Mouse (Mus musculus): Measurements from ENCODE around the gene Noc2l. TPM values are rescaled to one million over a fixed set of nuclear protein-coding genes. Genes with fewer than 3 reads are reported as not detected.
A peak's percentile ranks its signal among the peaks of the same experiment; 100 is the strongest.

The Noc2l gene
- polyA plus RNA-seq, 1 experiment from 2014 or later, result 75.3 TPM

DNA sequence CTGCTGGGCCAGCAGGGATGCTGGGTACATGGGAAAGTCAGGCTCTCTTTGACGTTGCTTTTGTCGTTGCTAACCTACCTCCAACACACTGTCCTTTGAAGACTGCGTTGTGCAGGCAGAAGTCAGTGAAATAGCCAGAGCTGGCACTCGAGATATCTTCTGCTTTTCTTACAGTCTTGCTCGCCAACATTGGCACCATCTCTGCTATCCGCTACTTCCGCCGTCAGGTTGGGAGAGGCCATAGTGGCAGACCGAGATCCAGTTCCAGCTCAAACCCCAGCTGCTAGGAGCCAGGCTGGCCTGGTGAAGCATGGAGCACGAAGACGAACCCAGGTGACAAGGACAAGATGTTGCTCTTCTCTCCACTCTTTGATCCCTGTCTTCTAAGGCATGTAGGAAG, 15.9 kb upstream of the Noc2l start:
- no peak for ATAC-seq (ENCODE audit: insufficient read depth, low FRiP score, low read depth)
- H3K9ac ChIP-seq, result no peak overlapping the region
- WGBS, result 87% methylated on average over 11 of the region's 11 CpGs
- no peaks in the 10 kb centered on the region for H3K9me3 ChIP-seq
- no peak overlapping the region for H3K4me3 ChIP-seq (replicated peaks)
- no peaks in the 10 kb centered on the region for H3K36me3 ChIP-seq
- H3K27me3 ChIP-seq (replicated peaks), result no peaks in the 10 kb centered on the region
- no peaks in the 10 kb centered on the region for H3K4me1 ChIP-seq
- no peak overlapping the region for H3K27ac ChIP-seq
- H3K4me2 ChIP-seq, result no peak overlapping the region

DNA sequence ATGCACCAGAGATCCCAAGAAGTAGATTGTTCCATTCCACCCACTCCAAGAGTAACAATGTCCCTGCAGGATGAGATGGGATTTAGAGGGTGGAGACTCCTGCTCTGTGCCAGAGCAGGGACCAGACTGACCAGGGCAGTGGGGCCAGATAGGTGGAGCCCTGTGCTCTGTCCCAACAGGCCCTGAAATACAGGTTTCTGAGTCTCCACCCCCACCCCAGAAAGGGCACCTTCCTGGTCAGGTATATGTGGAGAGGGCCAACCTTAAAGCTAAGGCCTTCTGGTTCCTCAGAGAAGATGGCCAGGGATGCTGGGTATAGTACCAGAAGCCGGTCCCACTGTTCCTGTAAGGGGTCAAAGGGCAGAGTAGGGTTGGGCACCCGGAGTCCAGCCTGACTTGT, 11.5 kb upstream of the Noc2l start:
- Histone ChIP-seq H3K27me3 (replicated peaks) (no peaks in the 10 kb centered on the region), H3K9me3 (no peaks in the 10 kb centered on the region), H3K27ac (no peak overlapping the region), H3K4me3 (replicated peaks) (no peak overlapping the region), H3K4me2 (no peak overlapping the region), H3K9ac (no peak overlapping the region), H3K4me1 (peaks cover 13% of the 10 kb centered on the region), H3K36me3 (peaks cover 4% of the 10 kb centered on the region; the same call in 1 of the 2 replicates)
- no peak for ATAC-seq (ENCODE audit: insufficient read depth, low FRiP score, low read depth)
- WGBS, result 79% methylated on average over 2 of the region's 2 CpGs

DNA sequence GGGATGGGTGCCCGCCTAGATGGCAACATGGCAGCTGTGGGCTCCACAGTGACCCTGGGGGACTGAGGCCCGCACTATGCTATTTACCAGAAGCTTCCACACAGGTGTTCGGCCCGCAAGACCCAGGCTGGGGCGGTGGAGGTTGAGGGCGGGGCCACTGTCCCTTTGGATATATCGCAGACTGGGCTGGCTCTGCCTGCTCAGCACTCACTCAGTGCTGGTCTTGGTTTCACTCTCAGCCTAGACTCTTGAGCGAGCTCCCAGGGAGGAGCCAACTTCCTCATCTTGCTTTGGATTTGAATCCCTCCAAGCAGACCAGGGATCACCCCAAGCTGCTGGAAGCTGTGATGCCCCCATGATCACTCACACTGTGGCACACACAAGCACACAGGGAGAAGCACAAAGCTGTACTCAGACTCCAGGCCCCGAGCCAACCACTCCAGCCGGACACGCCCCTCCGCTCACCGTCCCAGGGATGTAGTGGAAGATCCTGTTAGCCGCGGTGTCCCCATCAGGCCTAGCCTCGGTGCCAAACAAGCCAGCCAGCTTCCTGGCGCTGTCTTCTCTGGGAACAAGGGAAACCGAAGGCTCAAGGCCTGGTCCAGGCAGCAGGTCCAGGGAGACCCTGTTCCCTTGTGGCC, 7.9 kb upstream of the Noc2l start:
- 37% methylated on average over 18 of the region's 18 CpGs for WGBS
- Histone ChIP-seq H3K4me3 (replicated peaks) (peak overlapping the region; percentile 10; the same call in 1 of the 2 replicates), H3K27me3 (replicated peaks) (no peaks in the 10 kb centered on the region), H3K4me1 (peaks cover 13% of the 10 kb centered on the region), H3K27ac (peak overlapping the region; percentile 45), H3K9ac (no peak overlapping the region), H3K36me3 (peaks cover 14% of the 10 kb centered on the region; the same call in 1 of the 2 replicates), H3K4me2 (peak overlapping the region; percentile 40), H3K9me3 (no peaks in the 10 kb centered on the region)
- ATAC-seq (ENCODE audit: insufficient read depth, low FRiP score, low read depth), result peak; percentile 19; the same call in 1 of the 2 replicates

DNA sequence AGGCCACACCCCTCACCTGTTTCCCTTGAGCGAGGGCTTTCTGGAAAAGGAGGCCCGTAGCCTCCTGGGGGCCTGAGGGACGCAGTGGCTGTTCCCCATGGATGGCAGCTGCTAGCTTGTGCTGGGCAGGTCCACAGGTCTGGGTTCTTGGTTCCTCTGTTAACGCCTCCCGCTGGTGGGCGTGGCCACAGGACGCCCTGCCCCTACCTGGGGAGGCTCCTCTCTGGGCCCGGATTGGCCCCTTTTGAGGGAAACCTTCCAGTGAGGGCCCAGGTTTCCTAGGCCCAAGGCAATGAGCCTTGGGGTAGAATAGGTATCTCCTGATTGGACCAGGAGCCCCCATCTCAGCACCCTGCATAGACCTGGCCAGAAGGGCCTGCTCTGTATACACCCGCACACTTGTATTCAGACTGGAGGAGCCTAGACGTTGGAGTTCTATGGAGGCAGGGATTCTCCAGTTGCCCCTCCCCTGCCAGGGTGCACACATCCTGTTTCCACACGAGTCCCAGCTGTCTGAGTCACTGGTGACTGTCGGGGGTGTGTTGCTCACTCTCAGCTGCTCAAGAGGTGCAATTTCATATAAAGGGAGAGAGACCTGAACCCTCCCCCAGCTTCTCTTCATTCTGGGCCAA, 7.3 kb upstream of the Noc2l start:
- ATAC-seq (ENCODE audit: insufficient read depth, low FRiP score, low read depth), result peak; percentile 61; the same call in 1 of the 2 replicates
- Histone ChIP-seq H3K36me3 (peaks cover 14% of the 10 kb centered on the region; the same call in 1 of the 2 replicates), H3K4me2 (peak overlapping the region; percentile 40), H3K4me3 (replicated peaks) (peak overlapping the region; percentile 10; the same call in 1 of the 2 replicates), H3K4me1 (peaks cover 14% of the 10 kb centered on the region), H3K9me3 (no peaks in the 10 kb centered on the region), H3K27me3 (replicated peaks) (no peaks in the 10 kb centered on the region), H3K9ac (no peak overlapping the region), H3K27ac (peak overlapping the region; percentile 45)
- 20% methylated on average over 12 of the region's 12 CpGs for WGBS

DNA sequence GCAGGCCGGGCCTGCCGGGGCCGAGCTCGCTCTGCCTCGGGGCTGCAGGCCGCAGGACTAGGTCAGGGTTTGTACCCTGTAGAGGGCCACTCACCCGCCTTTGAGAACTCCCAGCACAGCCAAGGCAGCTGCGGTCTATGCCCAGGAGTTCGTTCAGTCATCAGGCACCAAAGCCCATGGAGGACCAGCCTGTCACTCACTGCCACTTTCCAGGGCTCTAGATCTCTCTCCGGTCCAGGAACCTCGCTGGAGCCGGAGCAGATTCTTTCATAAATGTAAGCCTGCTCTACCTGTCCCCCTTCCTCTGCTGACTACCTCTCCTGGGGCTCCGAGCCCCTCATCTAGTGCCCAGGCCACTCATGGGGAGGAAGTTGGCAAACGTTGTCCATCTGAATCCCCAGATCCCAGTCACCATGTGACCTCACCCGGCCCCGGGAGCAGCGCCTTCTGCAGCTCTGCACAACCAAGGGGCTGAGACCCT, 1.7 kb upstream of the Noc2l start:
- Histone ChIP-seq H3K4me2 (peak overlapping the region; percentile 95), H3K27me3 (replicated peaks) (no peaks in the 10 kb centered on the region), H3K9me3 (no peaks in the 10 kb centered on the region), H3K36me3 (peaks cover 26% of the 10 kb centered on the region), H3K4me1 (peaks cover 16% of the 10 kb centered on the region), H3K4me3 (replicated peaks) (peak overlapping the region; percentile 79), H3K9ac (peak overlapping the region; percentile 48), H3K27ac (peak overlapping the region; percentile 40; the same call in 1 of the 2 replicates)
- ATAC-seq (ENCODE audit: insufficient read depth, low FRiP score, low read depth), result no peak
- 7% methylated on average over 17 of the region's 17 CpGs for WGBS

DNA sequence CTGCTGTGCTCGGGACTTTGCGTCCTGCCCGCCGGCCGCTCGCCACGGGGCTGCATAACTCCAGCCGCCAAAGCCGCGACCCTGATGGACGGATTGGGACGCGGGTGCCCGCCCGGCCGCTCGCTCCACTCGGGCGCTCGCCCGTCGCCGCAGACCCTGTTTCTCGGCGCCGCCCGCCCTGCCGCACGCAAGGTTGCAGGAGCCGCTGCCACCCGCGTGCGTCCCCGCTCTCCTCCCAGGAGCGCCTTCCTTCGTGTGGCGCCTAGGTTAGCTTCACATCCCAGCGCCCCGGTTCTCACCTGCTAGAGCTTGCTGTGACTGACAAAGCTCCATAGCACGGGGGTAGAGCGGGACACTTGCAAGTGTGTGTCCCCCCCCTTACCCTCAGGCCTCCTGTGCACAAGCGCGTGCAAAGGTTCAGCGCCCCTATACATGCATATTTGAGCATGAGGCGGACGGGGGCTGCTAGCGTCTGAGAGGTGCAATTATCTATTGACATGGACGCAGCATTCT, 1.1 kb upstream of the Noc2l start, which contains the start of gene Plekhn1:
TSS of gene Plekhn1 (minus strand) at position 157 of the 513 bp plus-strand sequence.
- Histone ChIP-seq H3K27ac (peak within 1 kb of the TSS; percentile 93), H3K4me3 (replicated peaks) (peak within 1 kb of the TSS; percentile 79), H3K27me3 (replicated peaks) (no peaks in the 10 kb centered on the region), H3K9ac (peak within 1 kb of the TSS; percentile 48), H3K4me1 (peaks cover 16% of the 10 kb centered on the region), H3K36me3 (peaks cover 27% of the 10 kb centered on the region), H3K4me2 (peak within 1 kb of the TSS; percentile 95), H3K9me3 (no peaks in the 10 kb centered on the region)
- WGBS, result under 1% methylated on average over 41 of the region's 48 CpGs
- peak; percentile 19; the same call in 1 of the 2 replicates for ATAC-seq (ENCODE audit: insufficient read depth, low FRiP score, low read depth)

DNA sequence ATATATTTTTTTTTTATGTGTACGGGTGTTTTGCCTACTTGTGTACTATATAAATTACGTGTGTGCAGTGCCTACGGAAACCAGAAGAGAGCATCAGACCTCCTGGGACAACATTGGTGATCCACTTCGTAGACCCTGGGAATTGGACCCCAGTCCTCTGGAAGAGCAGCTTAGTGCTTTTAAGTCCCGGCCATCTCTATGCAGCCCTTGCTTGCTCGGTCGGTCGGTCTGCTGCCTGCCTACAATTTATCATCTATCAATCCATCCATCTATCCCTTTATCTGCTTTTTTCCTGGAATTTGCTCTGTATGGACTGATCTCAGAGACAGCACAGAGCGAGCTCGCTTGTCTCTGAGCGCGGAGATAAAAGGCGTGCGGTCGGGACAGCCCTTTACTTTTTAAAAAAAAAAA, 445 bp upstream of the Noc2l start:
- ATAC-seq (ENCODE audit: insufficient read depth, low FRiP score, low read depth), result peak; percentile 15; the same call in 1 of the 2 replicates
- Histone ChIP-seq H3K4me1 (peaks cover 16% of the 10 kb centered on the region), H3K27ac (peak overlapping the region; percentile 93), H3K36me3 (peaks cover 33% of the 10 kb centered on the region), H3K9me3 (no peaks in the 10 kb centered on the region), H3K9ac (0 out of 2 replicates have a peak overlapping the region, but pooled peaks have one; percentile 32), H3K4me3 (replicated peaks) (peak overlapping the region; percentile 79), H3K27me3 (replicated peaks) (no peaks in the 10 kb centered on the region), H3K4me2 (peak overlapping the region; percentile 95)
- under 1% methylated on average over 15 of the region's 15 CpGs for WGBS

DNA sequence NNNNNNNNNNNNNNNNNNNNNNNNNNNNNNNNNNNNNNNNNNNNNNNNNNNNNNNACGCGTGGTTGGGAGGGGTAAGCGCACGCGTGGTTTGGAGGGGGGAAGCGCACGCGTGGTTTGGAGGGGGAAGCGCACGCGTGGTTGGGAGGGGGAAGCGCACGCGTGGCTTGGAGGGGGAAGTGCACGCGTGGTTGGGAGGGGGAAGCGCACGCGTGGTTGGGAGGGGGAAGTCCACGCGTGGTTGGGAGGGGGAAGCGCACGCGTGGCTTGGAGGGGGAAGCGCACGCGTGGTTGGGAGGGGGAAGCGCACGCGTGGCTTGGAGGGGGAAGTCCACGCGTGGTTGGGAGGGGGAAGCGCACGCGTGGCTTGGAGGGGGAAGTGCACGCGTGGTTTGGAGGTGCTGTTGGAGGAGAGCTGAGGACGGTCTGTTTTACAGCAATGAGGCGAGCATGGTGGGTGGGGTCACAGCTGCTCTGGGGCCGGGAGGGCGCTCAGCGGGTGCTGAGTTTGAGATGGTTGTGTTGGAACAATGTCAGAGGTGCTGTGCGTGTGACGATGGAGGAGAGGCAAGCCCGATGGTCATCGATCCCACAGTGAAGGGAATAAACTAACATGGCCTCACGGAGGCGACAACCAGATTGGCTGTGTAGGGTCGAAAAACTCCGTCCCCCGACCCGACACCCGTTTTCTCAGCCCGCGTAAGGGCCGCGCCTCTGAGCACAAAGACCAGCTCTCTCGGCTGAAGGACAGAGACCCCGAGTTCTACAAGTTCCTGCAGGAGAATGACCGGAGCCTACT, 1.0 kb downstream of the Noc2l start:
- Histone ChIP-seq H3K36me3 (peaks cover 40% of the 10 kb centered on the region), H3K27me3 (replicated peaks) (no peaks in the 10 kb centered on the region), H3K4me1 (peaks cover 16% of the 10 kb centered on the region), H3K4me3 (replicated peaks) (peak overlapping the region; percentile 79), H3K9me3 (no peaks in the 10 kb centered on the region), H3K9ac (no peak overlapping the region), H3K27ac (peak overlapping the region; percentile 35; the same call in 1 of the 2 replicates), H3K4me2 (peak overlapping the region; percentile 95)
- ATAC-seq (ENCODE audit: insufficient read depth, low FRiP score, low read depth), result no peak
- 22% methylated on average over 58 of the region's 60 CpGs for WGBS

DNA sequence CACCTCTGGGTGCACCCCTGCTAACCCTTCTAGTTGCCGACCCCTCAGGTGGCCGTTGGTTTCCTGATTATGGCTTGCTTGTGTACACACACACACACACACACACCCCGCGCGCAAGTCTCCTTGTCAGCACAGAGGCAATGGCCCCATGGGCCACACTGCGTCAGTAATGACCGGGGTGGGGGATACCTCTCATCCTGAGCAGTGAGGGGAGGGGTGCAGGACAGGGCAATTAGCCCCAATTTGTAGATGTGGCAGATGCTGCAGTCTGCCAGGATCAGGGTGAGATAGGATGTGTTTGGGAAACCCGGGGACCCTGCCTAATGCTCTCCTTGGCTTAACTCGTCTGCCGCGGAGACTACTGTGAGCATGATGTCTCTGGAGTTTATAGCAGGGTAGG, 13.8 kb downstream of the Noc2l start:
- Histone ChIP-seq H3K4me3 (replicated peaks) (no peak overlapping the region), H3K4me2 (no peak overlapping the region), H3K27ac (no peak overlapping the region), H3K9ac (no peak overlapping the region), H3K27me3 (replicated peaks) (peaks cover 4% of the 10 kb centered on the region), H3K4me1 (peaks cover 4% of the 10 kb centered on the region; the same call in 1 of the 2 replicates), H3K36me3 (peaks cover 40% of the 10 kb centered on the region), H3K9me3 (no peaks in the 10 kb centered on the region)
- 59% methylated on average over 11 of the region's 11 CpGs for WGBS
- no peak for ATAC-seq (ENCODE audit: insufficient read depth, low FRiP score, low read depth)

DNA sequence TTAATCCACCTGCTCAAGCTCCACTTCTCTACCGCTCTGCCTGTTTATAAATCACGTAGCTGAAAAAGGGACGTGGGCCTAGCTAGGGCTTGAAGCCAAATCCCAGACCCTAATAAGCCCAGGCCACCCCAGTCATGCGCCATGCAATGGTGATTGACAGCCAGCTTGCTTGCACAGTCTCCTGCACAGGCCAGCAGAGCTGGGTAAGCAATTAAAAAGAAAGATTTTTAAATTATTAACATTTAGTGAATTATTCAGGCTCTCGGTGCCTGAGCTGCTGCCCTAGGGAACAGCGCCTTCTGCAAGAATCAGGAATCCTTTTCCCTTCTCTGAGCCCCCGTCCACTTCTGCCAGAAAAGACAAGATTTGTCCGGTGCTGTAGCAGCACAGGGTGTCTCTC, 15.3 kb downstream of the Noc2l start:
- ATAC-seq (ENCODE audit: insufficient read depth, low FRiP score, low read depth), result no peak
- Histone ChIP-seq H3K4me2 (no peak overlapping the region), H3K9me3 (no peaks in the 10 kb centered on the region), H3K36me3 (peaks cover 27% of the 10 kb centered on the region), H3K4me1 (peaks cover 6% of the 10 kb centered on the region; the same call in 1 of the 2 replicates), H3K9ac (no peak overlapping the region), H3K27me3 (replicated peaks) (peaks cover 16% of the 10 kb centered on the region), H3K4me3 (replicated peaks) (no peak overlapping the region), H3K27ac (no peak overlapping the region)
- WGBS, result 56% methylated on average over 8 of the region's 8 CpGs

DNA sequence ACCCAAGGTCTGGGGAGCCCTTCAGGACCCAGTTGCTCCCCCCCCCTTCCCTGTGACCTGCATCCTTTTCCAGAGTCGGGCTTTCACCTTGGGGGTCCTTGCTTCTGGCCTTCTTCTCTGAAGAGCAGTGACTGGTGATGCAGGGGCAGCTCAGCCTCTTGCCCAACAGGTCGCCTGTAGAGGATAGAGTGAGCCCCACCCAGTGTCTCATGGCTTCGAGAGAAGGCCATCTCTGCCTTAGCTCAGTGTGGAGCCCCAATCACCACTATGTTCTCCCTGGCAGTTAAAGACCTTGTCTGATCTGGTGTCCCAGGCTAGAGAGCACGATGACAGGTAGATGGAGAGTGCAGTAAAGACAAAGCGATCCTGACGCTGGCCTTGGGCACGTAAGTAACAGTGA, 16.3 kb downstream of the Noc2l start:
- 28% methylated on average over 7 of the region's 7 CpGs for WGBS
- no peak overlapping the region for H3K27ac ChIP-seq
- no peak for ATAC-seq (ENCODE audit: insufficient read depth, low FRiP score, low read depth)
- H3K9ac ChIP-seq, result no peak overlapping the region
- H3K9me3 ChIP-seq, result no peaks in the 10 kb centered on the region
- H3K27me3 ChIP-seq (replicated peaks), result peaks cover 16% of the 10 kb centered on the region
- H3K4me3 ChIP-seq (replicated peaks), result no peak overlapping the region
- peaks cover 6% of the 10 kb centered on the region; the same call in 1 of the 2 replicates for H3K4me1 ChIP-seq
- peaks cover 17% of the 10 kb centered on the region for H3K36me3 ChIP-seq
- no peak overlapping the region for H3K4me2 ChIP-seq

All from stomach, embryonic 15.5 days (tissue).